In genomic region chr4:134127793-134128192, GRCm38 (mm10) we compare ENCODE assay signal across 8 mouse cellular contexts. TPM values are rescaled to one million over a fixed set of nuclear protein-coding genes. Genes with fewer than 3 reads are reported as not detected.
DNase-seq lines count a peak whose midpoint lies in the region; ATAC-seq and TF ChIP-seq lines count a peak whose summit lies in the region.

No protein-coding gene starts in this region.

- no peaks in the 10 kb centered on the region for H3K9me3 ChIP-seq in kidney, embryonic 15.5 days (replicated peaks)
- H3K9me3 ChIP-seq in hindbrain, embryonic 11.5 days (ENCODE audit: control insufficient read depth, low read length), result no peaks in the 10 kb centered on the region
- H3K9me3 ChIP-seq in midbrain, embryonic 12.5 days, result no peaks in the 10 kb centered on the region

- TF ChIP-seq CTCF in bone marrow, adult 2 months (IDR thresholded peaks at IDR 0.05; ENCODE audit: control insufficient read depth, insufficient read depth, low read length), result no peak

- peak overlapping the region; percentile 78 for H3K9ac ChIP-seq in kidney, embryonic 15.5 days
- peak overlapping the region; percentile 83; the same call in 1 of the 2 replicates for H3K9ac ChIP-seq in hindbrain, embryonic 11.5 days (ENCODE audit: low read depth, low read length)
- peak overlapping the region; percentile 80 for H3K9ac ChIP-seq in midbrain, embryonic 12.5 days (replicated peaks)

- H3K4me2 ChIP-seq in kidney, embryonic 15.5 days, result peak overlapping the region; percentile 87
- H3K4me2 ChIP-seq in hindbrain, embryonic 11.5 days (replicated peaks; ENCODE audit: low read depth, low read length), result peak overlapping the region; percentile 59
- peak overlapping the region; percentile 94 for H3K4me2 ChIP-seq in midbrain, embryonic 12.5 days (replicated peaks)

- no peak for ATAC-seq in kidney, embryonic 15.5 days (replicated peaks; ENCODE audit: low FRiP score)
- no peak for ATAC-seq in hindbrain, embryonic 11.5 days (ENCODE audit: low FRiP score)
- ATAC-seq in midbrain, embryonic 12.5 days (ENCODE audit: low FRiP score, low read depth), result no peak
- ATAC-seq in CD4-positive, CD25-positive, alpha-beta regulatory T cell, adult 4 months, result no peak

- H3K4me3 ChIP-seq in kidney, embryonic 15.5 days (replicated peaks), result peak overlapping the region; percentile 60
- H3K4me3 ChIP-seq in bone marrow, adult 2 months (replicated peaks; ENCODE audit: control insufficient read depth, low read depth, low read length), result peak overlapping the region; percentile 89
- peak overlapping the region; percentile 69 for H3K4me3 ChIP-seq in hindbrain, embryonic 11.5 days (ENCODE audit: low read depth, low read length)
- peak overlapping the region; percentile 73 for H3K4me3 ChIP-seq in midbrain, embryonic 12.5 days

- peaks cover 14% of the 10 kb centered on the region; the same call in 1 of the 2 replicates for H3K36me3 ChIP-seq in kidney, embryonic 15.5 days
- no peaks in the 10 kb centered on the region for H3K36me3 ChIP-seq in hindbrain, embryonic 11.5 days (ENCODE audit: control insufficient read depth, insufficient read depth, low read length)
- H3K36me3 ChIP-seq in midbrain, embryonic 12.5 days, result peaks cover 19% of the 10 kb centered on the region

- no peak overlapping the region for H3K27ac ChIP-seq in kidney, embryonic 15.5 days
- peak overlapping the region; percentile 93 for H3K27ac ChIP-seq in bone marrow, adult 2 months (ENCODE audit: control insufficient read depth, insufficient read depth, low read depth, low read length, poor library complexity)
- no peak overlapping the region for H3K27ac ChIP-seq in hindbrain, embryonic 11.5 days (ENCODE audit: low read depth, low read length)
- peak overlapping the region; percentile 74; the same call in 1 of the 2 replicates for H3K27ac ChIP-seq in midbrain, embryonic 12.5 days (replicated peaks)

- peaks cover 48% of the 10 kb centered on the region for H3K4me1 ChIP-seq in kidney, embryonic 15.5 days
- H3K4me1 ChIP-seq in bone marrow, adult 2 months (ENCODE audit: control insufficient read depth, insufficient read depth, low read length), result peaks cover 4% of the 10 kb centered on the region
- H3K4me1 ChIP-seq in hindbrain, embryonic 11.5 days (replicated peaks; ENCODE audit: control insufficient read depth, insufficient read depth, low read length), result no peaks in the 10 kb centered on the region; the same call in none of the 2 replicates
- peaks cover 29% of the 10 kb centered on the region for H3K4me1 ChIP-seq in midbrain, embryonic 12.5 days

- TF ChIP-seq POLR2A in bone marrow, adult 2 months (IDR thresholded peaks at IDR 0.05; ENCODE audit: borderline replicate concordance, control insufficient read depth, low read depth, low read length), result no peak

- 47% methylated on average over 8 of the region's 8 CpGs for WGBS in kidney, embryonic 15.5 days
- WGBS in bone marrow, adult 2 months, result 33% methylated on average over 8 of the region's 8 CpGs
- WGBS in hindbrain, embryonic 11.5 days, result 61% methylated on average over 8 of the region's 8 CpGs
- WGBS in midbrain, embryonic 12.5 days, result 59% methylated on average over 8 of the region's 8 CpGs

- no peak for DNase-seq in kidney, postnatal 4 days
- DNase-seq in hindbrain, embryonic 11.5 days (ENCODE audit: low spot score), result no peak
- DNase-seq in frontal cortex, postnatal 25 days (ENCODE audit: low spot score in 2 of 2), result no peak
- DNase-seq in right cerebral cortex, postnatal 14 days, result no peak

- H3K27me3 ChIP-seq in kidney, embryonic 15.5 days, result no peaks in the 10 kb centered on the region
- H3K27me3 ChIP-seq in hindbrain, embryonic 11.5 days (ENCODE audit: control insufficient read depth, insufficient read depth, low read length), result no peaks in the 10 kb centered on the region
- H3K27me3 ChIP-seq in midbrain, embryonic 12.5 days, result no peaks in the 10 kb centered on the region

RNA-seq across cellular contexts. Expression of gene Sh3bgrl3, which starts 0.8 kb away (rescaled TPM):
- polyA plus RNA-seq in kidney, embryonic 15.5 days (2015; fragmentation: Nextera tagmentation; extraction: Ambion mirVana), result 395 and 412 TPM in 2 replicates
- polyA plus RNA-seq in bone marrow, adult 2 months (2011; ENCODE audit: insufficient read depth, insufficient read length, low replicate concordance, missing spikeins), result 299 and 416 TPM in 2 replicates
- polyA plus RNA-seq in hindbrain, embryonic 11.5 days (2014; fragmentation: Nextera tagmentation; extraction: Ambion mirVana), result 337 and 396 TPM in 2 replicates
- 301 and 307 TPM in 2 replicates for polyA plus RNA-seq in midbrain, embryonic 12.5 days (2016; fragmentation: Nextera tagmentation; extraction: Ambion mirVana)
- polyA plus RNA-seq in CD4-positive, CD25-positive, alpha-beta regulatory T cell, adult 4 months (2017; shearing (Covaris generic)), result 1,000 to 10,000 TPM in 1 of 2 experiments, 100 to 1,000 TPM in 1; 977 to 1,004 TPM

RNA-seq across cellular contexts. Expression of gene Ubxn11, which starts 25.4 kb away (rescaled TPM):
- polyA plus RNA-seq in kidney, embryonic 15.5 days (2015; fragmentation: Nextera tagmentation; extraction: Ambion mirVana), result 10.5 and 11.1 TPM in 2 replicates
- 3.3 and 13.7 TPM in 2 replicates for polyA plus RNA-seq in bone marrow, adult 2 months (2011; ENCODE audit: insufficient read depth, insufficient read length, low replicate concordance, missing spikeins)
- 5.7 and 5.8 TPM in 2 replicates for polyA plus RNA-seq in hindbrain, embryonic 11.5 days (2014; fragmentation: Nextera tagmentation; extraction: Ambion mirVana)
- 6.6 and 6.7 TPM in 2 replicates for polyA plus RNA-seq in midbrain, embryonic 12.5 days (2016; fragmentation: Nextera tagmentation; extraction: Ambion mirVana)
- 10 to 100 TPM; 31.2 to 54.2 TPM for polyA plus RNA-seq in CD4-positive, CD25-positive, alpha-beta regulatory T cell, adult 4 months (2017; shearing (Covaris generic))

RNA-seq across cellular contexts. Expression of gene Cd52, which starts 32.9 kb away (rescaled TPM):
- polyA plus RNA-seq in kidney, embryonic 15.5 days (2015; fragmentation: Nextera tagmentation; extraction: Ambion mirVana), result 12.0 and 12.2 TPM in 2 replicates
- 270 and 801 TPM in 2 replicates for polyA plus RNA-seq in bone marrow, adult 2 months (2011; ENCODE audit: insufficient read depth, insufficient read length, low replicate concordance, missing spikeins)
- 4.5 and 5.1 TPM in 2 replicates for polyA plus RNA-seq in hindbrain, embryonic 11.5 days (2014; fragmentation: Nextera tagmentation; extraction: Ambion mirVana)
- 2.0 and 5.5 TPM in 2 replicates for polyA plus RNA-seq in midbrain, embryonic 12.5 days (2016; fragmentation: Nextera tagmentation; extraction: Ambion mirVana)
- polyA plus RNA-seq in CD4-positive, CD25-positive, alpha-beta regulatory T cell, adult 4 months (2017; shearing (Covaris generic)), result 1,000 to 10,000 TPM; 2,918 to 3,094 TPM

RNA-seq across cellular contexts. Expression of gene Cep85, which starts 59.1 kb away (rescaled TPM):
- 106 and 125 TPM in 2 replicates for polyA plus RNA-seq in kidney, embryonic 15.5 days (2015; fragmentation: Nextera tagmentation; extraction: Ambion mirVana)
- polyA plus RNA-seq in bone marrow, adult 2 months (2011; ENCODE audit: insufficient read depth, insufficient read length, low replicate concordance, missing spikeins), result 16.4 and 22.7 TPM in 2 replicates
- 27.8 and 27.9 TPM in 2 replicates for polyA plus RNA-seq in hindbrain, embryonic 11.5 days (2014; fragmentation: Nextera tagmentation; extraction: Ambion mirVana)
- polyA plus RNA-seq in midbrain, embryonic 12.5 days (2016; fragmentation: Nextera tagmentation; extraction: Ambion mirVana), result 26.7 and 29.8 TPM in 2 replicates
- polyA plus RNA-seq in CD4-positive, CD25-positive, alpha-beta regulatory T cell, adult 4 months (2017; shearing (Covaris generic)), result 100 to 1,000 TPM in 1 of 2 experiments, 10 to 100 TPM in 1; 72.5 to 166 TPM

Comparison
In these comparisons a context has a peak if more than half of its experiments do, and no peak if none do; other contexts are left out.
1. H3K27ac ChIP-seq: peak in bone marrow, adult 2 months (single experiment) and midbrain, embryonic 12.5 days (single experiment); none in kidney, embryonic 15.5 days (single experiment) and hindbrain, embryonic 11.5 days (single experiment).
2. RNA of gene Cd52, which starts 32.9 kb away (polyA plus RNA-seq): 2,918 to 3,094 TPM in CD4-positive, CD25-positive, alpha-beta regulatory T cell, adult 4 months and 270 to 801 TPM in bone marrow, adult 2 months; 12.0 to 12.2 TPM in kidney, embryonic 15.5 days, 2.0 to 5.5 TPM in midbrain, embryonic 12.5 days and 4.5 to 5.1 TPM in hindbrain, embryonic 11.5 days; every median in the first group is over 10 times any median in the second.
3. Peak in every context shown above with its lines, with median percentiles within 50 percentile points of each other: H3K4me2 ChIP-seq, H3K4me3 ChIP-seq and H3K9ac ChIP-seq.